Mouse (Mus musculus) liver, postnatal 0 days (tissue): ENCODE data around the gene P2ry12.

Experiments
- CTCF ChIP-seq: sonication (generic); IDR thresholded peaks from 2 replicates; pipeline ENCODE4 v1.5.1; 2016; ENCODE audit warnings: antibody characterized with exemption, low read depth
- EP300 ChIP-seq: IDR thresholded peaks from 2 replicates; pipeline ENCODE4 v1.6.1; 2016; ENCODE audit warnings: antibody characterized with exemption, low read depth, mild to moderate bottlenecking

DNA sequence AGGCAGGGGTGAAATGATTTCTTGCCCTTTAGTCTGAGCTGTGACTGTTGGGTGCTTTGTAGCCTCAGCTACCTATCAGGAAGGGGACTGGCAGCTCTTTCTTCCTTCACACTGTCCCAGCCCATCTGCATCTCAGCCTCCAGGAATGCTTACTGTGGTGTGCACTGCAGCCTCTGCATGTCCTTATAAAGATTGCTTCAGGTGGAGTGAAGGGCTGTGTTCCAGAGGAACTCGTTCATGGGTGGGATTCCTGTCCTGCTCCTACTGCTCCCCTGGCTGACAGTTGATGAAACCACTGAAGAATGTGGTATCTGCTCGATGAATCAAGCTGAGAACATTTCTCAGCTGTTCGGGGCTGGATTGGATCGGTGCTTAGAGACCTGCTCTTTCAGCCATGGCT, 75.3 kb downstream of the P2ry12 start:
- TF ChIP-seq CTCF (no peak), EP300 (no peak)
